Mouse (Mus musculus) layer of hippocampus, adult 11-12 months (tissue): ENCODE data around the gene Olfr1382.
"Not testable (repeated sequence)": the region's sequence is repeated elsewhere in the genome, so short reads cannot be mapped to it uniquely, and the experiment has no call there.

Source experiments
- DNase-seq: peaks from one replicate; pipeline ENCODE4 v3.0.0; 2022; ENCODE audit warnings: low spot score

Gene Olfr1382

GRCm38 (mm10) chr11:49527947-49528346, at the start of gene Olfr1382:
TSS of gene Olfr1382 (plus strand) at chr11:49528247.
- no peak for DNase-seq

GRCm38 (mm10) chr11:49485973-49486372, 42.1 kb upstream of the Olfr1382 start:
- DNase-seq: no peak

GRCm38 (mm10) chr11:49488770-49489169, 39.3 kb upstream of the Olfr1382 start, which contains the start of gene Olfr1385:
TSS of gene Olfr1385 (plus strand) at chr11:49489070.
- not testable (repeated sequence) for DNase-seq

DNA sequence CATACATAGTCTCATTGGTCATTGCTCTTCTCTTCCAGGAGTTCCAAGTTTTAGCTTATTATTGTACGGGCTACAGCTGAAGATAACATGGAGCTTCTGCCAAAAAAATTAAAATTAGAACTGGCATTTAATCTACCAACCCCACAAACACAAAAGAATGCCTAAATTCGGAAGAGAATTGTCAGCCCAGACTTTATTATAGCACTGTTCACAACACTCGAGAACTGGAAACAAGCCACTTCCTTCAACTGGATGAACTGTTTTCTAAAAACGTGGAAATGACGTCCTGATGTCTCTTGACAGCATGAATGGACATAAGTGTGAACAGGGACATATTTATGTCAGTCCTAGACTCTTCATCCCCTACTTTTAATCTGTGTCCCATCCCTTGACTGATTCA, 10.0 kb upstream of the Olfr1382 start:
- DNase-seq: no peak

DNA sequence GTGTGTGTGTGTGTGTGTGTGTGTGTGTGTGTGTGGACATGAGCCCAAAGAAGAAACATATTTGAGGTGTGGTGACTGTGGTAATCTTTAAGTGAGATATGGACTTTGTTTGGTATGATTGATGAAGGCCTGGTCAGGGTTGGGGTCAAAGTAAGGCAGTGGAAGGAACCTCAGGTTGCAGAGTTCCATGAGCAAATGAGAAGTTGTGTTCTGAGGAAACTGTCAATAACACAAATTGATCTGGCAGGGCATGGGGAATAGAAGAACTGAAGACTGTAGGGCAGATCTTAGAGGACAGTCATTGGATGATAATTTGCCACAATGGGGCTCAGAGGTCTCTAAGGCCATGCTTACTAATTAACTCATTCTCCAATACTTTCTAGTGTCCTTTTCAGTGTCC, 8.7 kb upstream of the Olfr1382 start, which contains the start of gene Olfr1383:
TSS of gene Olfr1383 (plus strand) at position 301 of the 400 bp plus-strand sequence.
- DNase-seq: no peak

DNA sequence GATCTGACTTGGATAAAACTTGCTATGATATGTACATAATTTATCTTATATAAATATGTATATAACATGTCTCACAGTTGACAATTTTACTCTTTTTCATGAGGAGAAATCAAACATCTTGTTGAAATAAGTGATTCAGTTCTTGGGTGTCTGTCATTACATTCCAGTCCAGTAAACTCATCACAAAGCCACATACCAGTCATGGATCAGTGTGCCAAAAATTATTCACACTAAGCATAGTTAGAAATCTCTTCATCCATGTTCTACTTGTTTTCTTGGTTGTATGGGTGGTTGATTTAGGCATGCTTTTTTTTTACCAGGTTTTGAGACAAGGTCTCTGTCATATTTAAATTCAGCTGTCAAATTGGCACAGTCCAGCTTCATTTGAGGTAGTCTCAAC, 4.7 kb downstream of the Olfr1382 start:
- DNase-seq: no peak

- peak; percentile 15 for DNase-seq
Observed at GRCm38 (mm10) chr11:49536631-49537030, 8.6 kb downstream of the Olfr1382 start.

GRCm38 (mm10) chr11:49543149-49543548, 15.1 kb downstream of the Olfr1382 start, which contains the start of gene Olfr1381:
TSS of gene Olfr1381 (plus strand) at chr11:49543449.
- not testable (repeated sequence) for DNase-seq

DNA sequence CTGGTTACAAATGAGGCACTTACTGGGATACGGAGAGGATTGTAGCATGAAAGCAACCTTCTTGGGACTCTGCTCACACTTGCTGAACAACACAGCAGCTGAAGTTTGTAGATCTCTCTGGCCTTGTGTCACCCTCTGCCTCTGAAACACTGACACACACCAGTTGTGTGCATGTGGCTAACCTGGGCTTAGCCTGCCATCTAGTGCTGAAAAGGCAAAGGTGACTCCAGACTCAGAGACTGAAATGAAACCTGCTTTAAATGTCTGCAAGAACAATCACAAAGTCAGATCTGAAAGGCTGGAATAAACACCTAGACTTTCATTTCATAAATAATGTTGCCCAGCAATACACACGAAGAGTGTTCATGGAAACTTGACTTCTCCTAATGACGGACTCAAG, 26.0 kb downstream of the Olfr1382 start:
- DNase-seq: not testable (repeated sequence)

- DNase-seq: not testable (repeated sequence)
Observed at GRCm38 (mm10) chr11:49556578-49556977, 28.5 kb downstream of the Olfr1382 start, which contains the start of gene Olfr1380. TSS of gene Olfr1380 (plus strand) at chr11:49556878.

DNA sequence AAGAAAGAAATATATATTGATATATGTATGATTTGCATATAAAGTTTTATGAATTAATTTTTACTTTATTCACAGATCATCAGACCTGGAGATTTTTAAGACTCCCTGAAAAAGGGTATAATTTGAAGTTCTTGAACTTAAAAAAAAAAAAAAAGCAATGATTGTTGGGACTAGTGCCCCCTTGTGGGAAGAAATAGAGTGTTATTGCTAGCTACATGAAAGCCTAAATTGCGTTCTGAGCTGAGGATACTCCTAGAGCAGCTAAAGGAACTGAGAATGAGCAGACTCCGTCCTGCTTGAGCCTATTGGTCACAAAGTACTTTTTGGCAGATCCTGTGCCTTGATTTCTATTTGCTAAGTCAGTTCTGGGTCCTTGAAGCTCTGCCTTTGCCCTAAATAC, 47.0 kb downstream of the Olfr1382 start:
- DNase-seq: not testable (repeated sequence)

- not testable (repeated sequence) for DNase-seq
Observed at GRCm38 (mm10) chr11:49580452-49580851, 52.4 kb downstream of the Olfr1382 start.
